Mouse (Mus musculus) lung, postnatal 0 days (tissue): Measurements from ENCODE around the gene Nup214. TPM values are rescaled to one million over a fixed set of nuclear protein-coding genes. Genes with fewer than 3 reads are reported as not detected.
A peak's percentile ranks its signal among the peaks of the same experiment; 100 is the strongest.

ENCODE experiments used
- ATAC-seq: fragments of 200-750 bp; cut with Nextera tagmentation; 2 replicates; pipeline ENCODE4 v1.8.0; 2017; ENCODE audit warnings: moderate library complexity
- DNase-seq: peaks from one replicate; pipeline ENCODE4 v3.0.0-alpha.2; 2016; ENCODE audit warnings: low spot score
- H3K27ac ChIP-seq: fragments of 300-500 bp; sonication (generic); 2 replicates; pipeline ENCODE4 v1.5.1; 2014; ENCODE audit warnings: antibody characterized with exemption, mild to moderate bottlenecking, low read length, mixed read lengths
- H3K27me3 ChIP-seq: fragments of 300-500 bp; sonication (generic); replicated peaks from 2 replicates; pipeline ENCODE4 v1.6.1; 2014; ENCODE audit warnings: low read length, mixed read lengths; ENCODE audit not compliant: insufficient read depth
- H3K36me3 ChIP-seq: fragments of 300-500 bp; sonication (generic); 2 replicates; pipeline ENCODE4 v1.6.1; 2014; ENCODE audit warnings: low read length, mixed read lengths; ENCODE audit not compliant: insufficient read depth
- H3K4me1 ChIP-seq: fragments of 300-500 bp; sonication (generic); 2 replicates; pipeline ENCODE4 v1.6.1; 2014; ENCODE audit warnings: antibody characterized with exemption, low read depth, low read length, mixed read lengths; ENCODE audit not compliant: insufficient read depth
- H3K4me2 ChIP-seq: fragments of 300-500 bp; sonication (generic); replicated peaks from 2 replicates; pipeline ENCODE4 v1.6.1; 2014; ENCODE audit warnings: low read depth, mild to moderate bottlenecking, low read length, moderate library complexity, mixed read lengths
- H3K4me3 ChIP-seq: fragments of 300-500 bp; sonication (generic); 2 replicates; pipeline ENCODE4 v1.5.1; 2014; ENCODE audit warnings: low read depth, low read length
- H3K9ac ChIP-seq: fragments of 300-500 bp; sonication (generic); replicated peaks from 2 replicates; pipeline ENCODE4 v1.6.1; 2014; ENCODE audit warnings: low read depth, mild to moderate bottlenecking
- H3K9me3 ChIP-seq: fragments of 300-500 bp; sonication (generic); 2 replicates; pipeline ENCODE4 v1.6.1; 2016; ENCODE audit warnings: low read length, mixed read lengths
- CTCF ChIP-seq: IDR thresholded peaks from 2 replicates; pipeline ENCODE4 v1.5.1; 2016; ENCODE audit warnings: antibody characterized with exemption, mild to moderate bottlenecking
- EP300 ChIP-seq: IDR thresholded peaks from 2 replicates; pipeline ENCODE4 v1.6.1; 2016; ENCODE audit warnings: antibody characterized with exemption, mild to moderate bottlenecking, control low read depth
- WGBS: fragments of 180-500 bp; shearing (Covaris S2); extraction: QIAGEN DNeasy Blood & Tissue Kit; methylation state at CpG from one replicate; pipeline ENCODE4 v1.1.7; 2014; 5-methylcytosine and 5-hydroxymethylcytosine counted together
- polyA plus RNA-seq: library from polyadenylated mRNA; unstranded; fragments of >200 nt; fragmentation: Nextera tagmentation; extraction: Ambion mirVana; gene quantifications from 2 replicates; pipeline ENCODE4 v1.2.1, GENCODE M21; 2015

The Nup214 gene
- polyA plus RNA-seq, 1 experiment from 2014 or later, result 57.1 TPM

DNA sequence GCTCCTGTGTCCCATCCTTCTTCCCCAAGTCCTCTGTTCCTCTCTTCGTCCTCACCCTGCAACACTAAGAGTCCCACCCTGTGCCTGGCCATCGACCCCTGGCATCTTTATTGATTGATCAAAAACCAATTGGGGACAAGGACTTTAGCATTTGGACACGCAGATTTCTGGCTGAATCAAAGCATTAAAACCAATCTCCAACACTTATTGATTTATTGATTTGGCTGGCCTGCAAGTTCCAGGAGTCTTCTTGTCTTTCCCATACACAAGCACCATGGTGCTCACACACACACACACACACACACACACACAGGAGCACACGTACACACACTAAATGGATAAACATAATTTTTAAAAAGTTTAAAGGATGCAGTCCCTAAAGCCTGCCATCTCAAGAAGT, 31.2 kb upstream of the Nup214 start:
- H3K4me2 ChIP-seq, result no peak overlapping the region
- ATAC-seq, result no peak
- H3K36me3 ChIP-seq, result no peaks in the 10 kb centered on the region

DNA sequence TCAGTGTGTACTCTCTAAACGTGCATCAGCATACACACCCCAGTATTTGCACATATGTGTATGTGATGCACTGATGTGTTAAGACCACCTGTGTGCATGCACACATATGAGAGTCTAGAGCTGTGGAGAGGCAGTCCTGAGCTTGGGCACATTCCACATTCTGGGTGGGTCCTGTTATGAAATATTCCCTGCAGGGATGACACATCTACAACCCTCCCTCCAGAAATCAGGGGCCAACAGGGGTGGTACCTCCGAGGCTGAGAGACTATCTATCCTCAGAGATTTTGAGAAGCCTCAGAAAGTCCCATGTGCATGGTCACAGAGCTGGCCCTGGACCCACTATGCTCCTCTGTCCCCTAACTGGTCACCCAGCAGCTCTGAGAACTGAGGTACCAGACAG, 28.7 kb upstream of the Nup214 start:
- H3K27ac ChIP-seq, result no peak overlapping the region
- TF ChIP-seq CTCF (no peak), EP300 (no peak)
- no peaks in the 10 kb centered on the region for H3K9me3 ChIP-seq
- no peak overlapping the region for H3K4me2 ChIP-seq
- 56% methylated on average over 2 of the region's 2 CpGs for WGBS
- H3K9ac ChIP-seq, result no peak overlapping the region
- no peaks in the 10 kb centered on the region for H3K27me3 ChIP-seq
- no peaks in the 10 kb centered on the region for H3K36me3 ChIP-seq
- DNase-seq (no peak), ATAC-seq (no peak)
- no peak overlapping the region for H3K4me3 ChIP-seq
- peaks cover 4% of the 10 kb centered on the region; the same call in 1 of the 2 replicates for H3K4me1 ChIP-seq

More for the DNA sequence above, 31.2 kb upstream of the Nup214 start:
- Histone ChIP-seq H3K9me3 (no peaks in the 10 kb centered on the region), H3K27me3 (no peaks in the 10 kb centered on the region), H3K27ac (no peak overlapping the region), H3K9ac (no peak overlapping the region), H3K4me1 (no peaks in the 10 kb centered on the region), H3K4me3 (no peak overlapping the region)
- DNase-seq, result no peak
- TF ChIP-seq EP300 (no peak), CTCF (no peak)
- WGBS, result 65% methylated on average over 4 of the region's 4 CpGs

DNA sequence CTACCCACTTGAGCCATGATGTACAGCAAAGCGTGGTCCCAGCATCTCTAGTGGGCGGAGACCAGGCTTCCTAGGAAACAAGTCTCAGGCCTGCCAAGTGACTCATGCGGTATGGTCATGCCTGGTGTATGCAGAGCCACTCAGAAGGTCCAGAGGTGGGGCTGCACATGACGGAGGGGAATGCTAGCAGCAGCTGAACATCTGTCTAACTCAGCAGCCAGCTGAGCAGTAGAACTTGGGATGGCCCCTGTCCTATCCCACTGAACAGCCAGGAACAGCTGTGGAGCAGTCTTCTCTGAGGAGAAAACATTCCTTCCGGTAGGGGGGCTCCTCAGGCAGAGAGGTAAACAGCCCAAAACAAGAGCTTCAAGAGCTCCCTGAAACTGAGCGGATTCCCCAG, 25.8 kb upstream of the Nup214 start:
- Histone ChIP-seq H3K27ac (no peak overlapping the region), H3K4me1 (peaks cover 4% of the 10 kb centered on the region), H3K4me2 (no peak overlapping the region), H3K4me3 (no peak overlapping the region), H3K27me3 (no peaks in the 10 kb centered on the region), H3K9ac (no peak overlapping the region), H3K36me3 (no peaks in the 10 kb centered on the region), H3K9me3 (no peaks in the 10 kb centered on the region)
- DNase-seq, result peak; percentile 48
- ATAC-seq, result peak; percentile 59
- 59% methylated on average over 6 of the region's 6 CpGs for WGBS
- TF ChIP-seq EP300 (no peak), CTCF (no peak)

DNA sequence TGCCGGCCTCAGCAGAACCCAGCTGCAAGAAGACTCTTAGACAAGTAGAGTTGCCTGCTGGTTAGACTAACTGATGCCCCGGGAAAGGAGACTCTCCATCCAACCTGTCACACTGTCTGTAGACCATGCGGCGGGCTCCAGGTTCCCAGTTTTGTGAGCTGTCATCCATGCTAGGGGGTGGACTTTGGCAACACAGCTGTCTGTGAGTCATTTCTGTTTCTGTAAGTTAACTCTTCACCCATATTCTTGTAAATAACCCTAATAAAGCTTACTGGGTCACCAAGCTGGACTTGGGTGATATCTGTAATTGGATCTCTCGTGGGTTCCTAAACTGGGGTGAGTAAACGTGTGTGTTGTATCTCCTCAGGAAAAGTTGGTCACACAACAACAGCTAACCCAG, 25.4 kb upstream of the Nup214 start:
- Histone ChIP-seq H3K36me3 (no peaks in the 10 kb centered on the region), H3K4me1 (peaks cover 4% of the 10 kb centered on the region), H3K4me3 (no peak overlapping the region), H3K27ac (no peak overlapping the region), H3K4me2 (no peak overlapping the region), H3K27me3 (no peaks in the 10 kb centered on the region), H3K9ac (no peak overlapping the region), H3K9me3 (no peaks in the 10 kb centered on the region)
- 69% methylated on average over 6 of the region's 6 CpGs for WGBS
- TF ChIP-seq EP300 (no peak), CTCF (no peak)
- no peak for ATAC-seq
- no peak for DNase-seq

DNA sequence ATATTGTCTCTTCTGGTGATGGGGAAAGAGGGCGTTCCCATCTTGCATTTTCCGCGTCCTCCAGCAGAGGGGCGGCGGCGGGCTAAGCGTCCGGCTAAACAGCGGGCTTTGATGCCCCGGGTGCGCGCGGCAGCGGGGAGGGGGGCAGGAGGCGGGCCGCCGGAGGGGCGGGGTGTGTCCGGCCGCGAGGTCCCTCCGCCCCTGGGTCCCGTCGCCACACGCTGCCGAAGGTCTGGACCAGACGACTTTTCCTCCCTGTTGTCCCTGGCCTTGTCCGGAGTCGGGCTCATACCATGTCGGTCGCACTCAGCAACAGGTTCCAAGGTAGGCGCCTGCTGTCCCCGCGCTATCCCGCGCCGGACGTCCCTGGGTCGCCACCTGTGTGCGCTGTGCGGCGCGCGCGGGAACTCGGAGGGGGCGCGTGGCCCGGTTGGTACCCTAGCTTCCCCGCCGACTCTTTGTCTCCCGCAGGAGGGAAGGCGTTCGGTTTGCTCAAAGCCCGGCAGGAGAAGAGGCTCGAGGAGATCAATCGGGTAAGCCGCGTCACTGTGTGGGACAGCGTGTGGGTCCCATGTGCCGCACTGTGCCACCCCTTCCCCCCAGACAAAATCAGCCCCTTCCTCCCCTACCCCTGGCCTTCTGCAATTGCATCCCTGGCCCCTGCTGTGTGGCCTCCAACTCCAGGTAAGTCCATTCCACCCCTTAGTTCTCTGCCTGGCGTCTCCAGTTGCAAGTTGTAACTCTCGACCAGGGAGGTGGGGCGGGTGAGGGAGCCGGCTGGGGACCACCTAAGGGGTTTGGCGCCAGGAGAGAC, 24.0 kb upstream of the Nup214 start, which contains the start of gene Aif1l:
TSS of gene Aif1l (plus strand) at position 82 of the 814 bp plus-strand sequence.
- H3K9me3 ChIP-seq, result no peaks in the 10 kb centered on the region
- ATAC-seq (peak; percentile 88), DNase-seq (peak; percentile 77)
- H3K4me1 ChIP-seq, result peaks cover 4% of the 10 kb centered on the region
- H3K4me2 ChIP-seq, result peak within 1 kb of the TSS; percentile 95
- H3K9ac ChIP-seq, result no peak within 1 kb of the TSS; the same call in 1 of the 2 replicates
- TF ChIP-seq EP300 (no peak), CTCF (peak; percentile 63)
- no peaks in the 10 kb centered on the region for H3K27me3 ChIP-seq
- H3K36me3 ChIP-seq, result no peaks in the 10 kb centered on the region
- WGBS, result 2% methylated on average over 57 of the region's 66 CpGs
- no peak within 1 kb of the TSS for H3K27ac ChIP-seq
- H3K4me3 ChIP-seq, result peak within 1 kb of the TSS; percentile 51

DNA sequence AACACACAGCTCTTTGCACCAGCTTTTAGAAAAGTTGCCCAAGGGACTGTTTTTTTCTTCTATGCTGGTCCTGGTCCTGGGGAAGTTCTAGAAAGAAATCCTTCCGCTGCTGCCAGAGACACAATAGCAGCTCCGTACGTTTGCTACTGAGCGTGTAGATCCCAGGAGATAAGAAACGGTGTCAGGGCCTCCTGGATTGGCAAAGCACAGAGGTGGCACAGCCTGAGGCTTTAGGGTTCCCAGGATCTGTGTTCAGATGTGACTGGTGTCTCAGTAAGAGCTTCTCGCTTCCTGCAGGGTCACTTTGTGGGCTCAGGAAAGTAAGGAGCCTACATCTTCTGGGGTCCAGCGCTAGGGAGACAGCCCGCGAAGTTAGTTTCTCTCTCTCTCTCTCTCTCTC, 23.3 kb upstream of the Nup214 start:
- Histone ChIP-seq H3K9me3 (no peaks in the 10 kb centered on the region), H3K27ac (no peak overlapping the region), H3K4me3 (peak overlapping the region; percentile 51), H3K4me1 (peaks cover 4% of the 10 kb centered on the region), H3K4me2 (peak overlapping the region; percentile 95), H3K27me3 (no peaks in the 10 kb centered on the region), H3K9ac (no peak overlapping the region), H3K36me3 (no peaks in the 10 kb centered on the region)
- WGBS, result 34% methylated on average over 9 of the region's 9 CpGs
- ATAC-seq (no peak), DNase-seq (no peak)
- TF ChIP-seq EP300 (no peak), CTCF (no peak)
